Mouse (Mus musculus) limb, embryonic 15.5 days (tissue): ENCODE results near the gene Kprp. TPM values are rescaled to one million over a fixed set of nuclear protein-coding genes. Genes with fewer than 3 reads are reported as not detected.
"Not testable (repeated sequence)": the region's sequence is repeated elsewhere in the genome, so short reads cannot be mapped to it uniquely, and the experiment has no call there.

ENCODE experiments used
- ATAC-seq: fragments of 200-750 bp; cut with Nextera tagmentation; 2 replicates; pipeline ENCODE4 v1.8.0; 2017; ENCODE audit warnings: low read depth, moderate TSS enrichment; ENCODE audit not compliant: insufficient number of reproducible peaks, low FRiP score, low TSS enrichment
- H3K27ac ChIP-seq: fragments of 300-500 bp; sonication (generic); 2 replicates; pipeline ENCODE4 v1.5.1; 2015; ENCODE audit warnings: moderate library complexity, mild to moderate bottlenecking, inconsistent platforms
- H3K27me3 ChIP-seq: fragments of 300-500 bp; sonication (generic); 2 replicates; pipeline ENCODE4 v1.6.1; 2015; ENCODE audit warnings: inconsistent platforms
- H3K36me3 ChIP-seq: fragments of 300-500 bp; sonication (generic); 2 replicates; pipeline ENCODE4 v1.6.1; 2015; ENCODE audit warnings: inconsistent platforms
- H3K4me1 ChIP-seq: fragments of 300-500 bp; sonication (generic); 2 replicates; pipeline ENCODE4 v1.6.1; 2015; ENCODE audit warnings: inconsistent platforms
- H3K4me2 ChIP-seq: fragments of 300-500 bp; sonication (generic); 2 replicates; pipeline ENCODE4 v1.6.1; 2015; ENCODE audit warnings: mild to moderate bottlenecking, inconsistent platforms
- H3K4me3 ChIP-seq: fragments of 300-500 bp; sonication (generic); 2 replicates; pipeline ENCODE4 v1.5.1; 2015; ENCODE audit warnings: mild to moderate bottlenecking, inconsistent platforms
- H3K9ac ChIP-seq: fragments of 300-500 bp; sonication (generic); 2 replicates; pipeline ENCODE4 v1.6.1; 2015; ENCODE audit warnings: inconsistent platforms
- H3K9me3 ChIP-seq: fragments of 300-500 bp; sonication (generic); 2 replicates; pipeline ENCODE4 v1.6.1; 2016; ENCODE audit warnings: inconsistent platforms
- WGBS: fragments of 180-500 bp; shearing (Covaris S2); methylation state at CpG from one replicate; pipeline ENCODE4 v1.1.7; 2015; 5-methylcytosine and 5-hydroxymethylcytosine counted together
- polyA plus RNA-seq: library from polyadenylated mRNA; unstranded; fragments of >200 nt; fragmentation: Nextera tagmentation; extraction: Ambion mirVana; gene quantifications from 2 replicates; pipeline ENCODE4 v1.2.1, GENCODE M21; 2015

Kprp gene
- 1.2 and 5.7 TPM in 2 replicates for polyA plus RNA-seq

- Histone ChIP-seq H3K9me3 (no peaks in the 10 kb centered on the region), H3K27me3 (no peaks in the 10 kb centered on the region), H3K27ac (no peak within 1 kb of the TSS), H3K36me3 (no peaks in the 10 kb centered on the region), H3K4me1 (no peaks in the 10 kb centered on the region), H3K4me2 (no peak within 1 kb of the TSS), H3K4me3 (no peak within 1 kb of the TSS), H3K9ac (no peak within 1 kb of the TSS)
- WGBS: 46% methylated on average over 1 of the region's 1 CpGs
- ATAC-seq: no peak
These were observed at the start of gene Kprp for GRCm38 (mm10) chr3:92827108-92827507. Gene Kprp, minus strand, starts transcription at chr3:92827247.

GRCm38 (mm10) chr3:92874180-92874579 is 47.1 kb upstream of the Kprp start:
- no peaks in the 10 kb centered on the region for H3K9me3 ChIP-seq
- no peak overlapping the region for H3K27ac ChIP-seq
- 84% methylated on average over 3 of the region's 3 CpGs for WGBS
- H3K27me3 ChIP-seq: no peaks in the 10 kb centered on the region
- no peaks in the 10 kb centered on the region for H3K36me3 ChIP-seq
- H3K4me3 ChIP-seq: no peak overlapping the region
- H3K4me2 ChIP-seq: no peak overlapping the region
- no peak for ATAC-seq
- H3K9ac ChIP-seq: no peak overlapping the region
- H3K4me1 ChIP-seq: no peaks in the 10 kb centered on the region

GRCm38 (mm10) chr3:92870116-92870515 is 43.1 kb upstream of the Kprp start, which contains the start of gene 2310050C09Rik:
Gene 2310050C09Rik, minus strand, starts transcription at chr3:92870216.
- Histone ChIP-seq H3K9ac (no peak within 1 kb of the TSS), H3K27me3 (no peaks in the 10 kb centered on the region), H3K27ac (no peak within 1 kb of the TSS), H3K9me3 (no peaks in the 10 kb centered on the region), H3K36me3 (no peaks in the 10 kb centered on the region), H3K4me1 (no peaks in the 10 kb centered on the region), H3K4me2 (no peak within 1 kb of the TSS), H3K4me3 (no peak within 1 kb of the TSS)
- no peak for ATAC-seq
- 53% methylated on average over 4 of the region's 4 CpGs for WGBS

GRCm38 (mm10) chr3:92851186-92851585 is 24.1 kb upstream of the Kprp start, which contains the start of gene Lce1l:
Gene Lce1l, minus strand, starts transcription at chr3:92851286.
- no peaks in the 10 kb centered on the region for H3K4me1 ChIP-seq
- no peak within 1 kb of the TSS for H3K4me2 ChIP-seq
- no peak within 1 kb of the TSS for H3K9ac ChIP-seq
- no peak for ATAC-seq
- WGBS: 81% methylated on average over 3 of the region's 3 CpGs
- H3K9me3 ChIP-seq: no peaks in the 10 kb centered on the region
- H3K36me3 ChIP-seq: no peaks in the 10 kb centered on the region
- H3K4me3 ChIP-seq: no peak within 1 kb of the TSS
- no peaks in the 10 kb centered on the region for H3K27me3 ChIP-seq
- H3K27ac ChIP-seq: no peak within 1 kb of the TSS

GRCm38 (mm10) chr3:92825808-92826207 is 1.2 kb downstream of the Kprp start:
- Histone ChIP-seq H3K27me3 (no peaks in the 10 kb centered on the region), H3K4me3 (no peak overlapping the region), H3K27ac (no peak overlapping the region), H3K36me3 (no peaks in the 10 kb centered on the region), H3K4me1 (no peaks in the 10 kb centered on the region), H3K4me2 (no peak overlapping the region), H3K9ac (no peak overlapping the region), H3K9me3 (no peaks in the 10 kb centered on the region)
- 32% methylated on average over 1 of the region's 1 CpGs for WGBS
- ATAC-seq: no peak

- not testable (repeated sequence) for H3K4me1 ChIP-seq, H3K36me3 ChIP-seq, H3K4me3 ChIP-seq, H3K9me3 ChIP-seq, H3K27me3 ChIP-seq, H3K27ac ChIP-seq, H3K9ac ChIP-seq, ATAC-seq, H3K4me2 ChIP-seq
- 87% methylated on average over 2 of the region's 2 CpGs for WGBS
These were observed 11.0 kb downstream of the Kprp start for GRCm38 (mm10) chr3:92816036-92816435.

GRCm38 (mm10) chr3:92815581-92815980 is 11.5 kb downstream of the Kprp start:
- Histone ChIP-seq H3K9me3 (no peaks in the 10 kb centered on the region), H3K27me3 (no peaks in the 10 kb centered on the region), H3K9ac (no peak overlapping the region), H3K36me3 (no peaks in the 10 kb centered on the region), H3K4me2 (no peak overlapping the region), H3K4me3 (no peak overlapping the region), H3K4me1 (no peaks in the 10 kb centered on the region), H3K27ac (no peak overlapping the region)
- no peak for ATAC-seq
- WGBS: 90% methylated on average over 3 of the region's 3 CpGs

- no peak for ATAC-seq
- H3K27ac ChIP-seq: no peak within 1 kb of the TSS
- H3K4me1 ChIP-seq: no peaks in the 10 kb centered on the region
- no peak within 1 kb of the TSS for H3K4me3 ChIP-seq
- H3K9ac ChIP-seq: no peak within 1 kb of the TSS
- no peaks in the 10 kb centered on the region for H3K9me3 ChIP-seq
- no peak within 1 kb of the TSS for H3K4me2 ChIP-seq
- no peaks in the 10 kb centered on the region for H3K36me3 ChIP-seq
- no peaks in the 10 kb centered on the region for H3K27me3 ChIP-seq
These were observed 19.3 kb downstream of the Kprp start, which contains the start of gene Lce1k for GRCm38 (mm10) chr3:92807791-92808190. Gene Lce1k, minus strand, starts transcription at chr3:92807891.

- Histone ChIP-seq H3K4me2 (no peak within 1 kb of the TSS), H3K36me3 (no peaks in the 10 kb centered on the region), H3K4me1 (no peaks in the 10 kb centered on the region), H3K4me3 (no peak within 1 kb of the TSS), H3K9ac (no peak within 1 kb of the TSS), H3K9me3 (no peaks in the 10 kb centered on the region), H3K27me3 (no peaks in the 10 kb centered on the region), H3K27ac (no peak within 1 kb of the TSS)
- ATAC-seq: no peak
- WGBS: 94% methylated on average over 1 of the region's 1 CpGs
These were observed 36.6 kb downstream of the Kprp start, which contains the start of gene Lce1j for GRCm38 (mm10) chr3:92790414-92790813. Gene Lce1j, minus strand, starts transcription at chr3:92790514.

GRCm38 (mm10) chr3:92778799-92779198 is 48.2 kb downstream of the Kprp start, which contains the start of gene Lce1i:
Gene Lce1i, minus strand, starts transcription at chr3:92778899.
- no peak within 1 kb of the TSS for H3K9ac ChIP-seq
- no peak within 1 kb of the TSS for H3K27ac ChIP-seq
- ATAC-seq: no peak
- H3K4me3 ChIP-seq: no peak within 1 kb of the TSS
- no peak within 1 kb of the TSS for H3K4me2 ChIP-seq
- no peaks in the 10 kb centered on the region for H3K27me3 ChIP-seq
- H3K9me3 ChIP-seq: no peaks in the 10 kb centered on the region
- H3K4me1 ChIP-seq: no peaks in the 10 kb centered on the region
- no peaks in the 10 kb centered on the region for H3K36me3 ChIP-seq
- WGBS: 76% methylated on average over 1 of the region's 1 CpGs

Other genes with a start within 250 kb of the Kprp start
- gene Smcp, start 238.2 kb downstream of the Kprp start, polyA plus RNA-seq: not detected in 2 replicates
- gene 2210017I01Rik, start 219.8 kb downstream of the Kprp start, polyA plus RNA-seq: 0.37 TPM in 1 of 2 replicates, not detected in the other
- 7.3 and 8.9 TPM in 2 replicates for gene Lce6a, start 205.6 kb downstream of the Kprp start, polyA plus RNA-seq
- 1.5 and 9.5 TPM in 2 replicates for gene Lce1a1, start 178.9 kb downstream of the Kprp start, polyA plus RNA-seq
- gene Lce1b, start 170.3 kb downstream of the Kprp start, polyA plus RNA-seq: 0.33 and 1.3 TPM in 2 replicates
- 3.2 and 14.9 TPM in 2 replicates for gene Lce1a2, start 156.9 kb downstream of the Kprp start, polyA plus RNA-seq
- gene Lce1c, start 148.0 kb downstream of the Kprp start, polyA plus RNA-seq: 2.9 and 15.4 TPM in 2 replicates
- gene Lce1d, start 140.0 kb downstream of the Kprp start, polyA plus RNA-seq: 0.77 and 2.2 TPM in 2 replicates
- gene Lce1e, start 118.2 kb downstream of the Kprp start, polyA plus RNA-seq: 0.84 and 3.9 TPM in 2 replicates
- gene Lce1f, start 106.9 kb downstream of the Kprp start, polyA plus RNA-seq: 1.5 and 5.1 TPM in 2 replicates
- not detected in 2 replicates for gene Gm38119, start 88.2 kb downstream of the Kprp start, polyA plus RNA-seq
- 0.97 and 2.9 TPM in 2 replicates for gene Lce1g, start 74.9 kb downstream of the Kprp start, polyA plus RNA-seq
- 0.73 and 2.0 TPM in 2 replicates for gene Lce1h, start 62.2 kb downstream of the Kprp start, polyA plus RNA-seq
- gene Lce1i, start 48.3 kb downstream of the Kprp start, polyA plus RNA-seq: 2.0 and 6.3 TPM in 2 replicates
- 0.91 and 1.7 TPM in 2 replicates for gene Lce1j, start 36.7 kb downstream of the Kprp start, polyA plus RNA-seq
- gene Lce1k, start 19.4 kb downstream of the Kprp start, polyA plus RNA-seq: 1.3 TPM in 1 of 2 replicates, not detected in the other
- 1.8 and 5.4 TPM in 2 replicates for gene Lce1l, start 24.0 kb upstream of the Kprp start, polyA plus RNA-seq
- gene 2310050C09Rik, start 43.0 kb upstream of the Kprp start, polyA plus RNA-seq: 1.1 and 4.7 TPM in 2 replicates
- 0.60 TPM in 1 of 2 replicates, not detected in the other for gene Lce3a, start 99.0 kb upstream of the Kprp start, polyA plus RNA-seq
- not detected in 2 replicates for gene Lce3b, start 105.7 kb upstream of the Kprp start, polyA plus RNA-seq
- gene Lce3c, start 117.2 kb upstream of the Kprp start, polyA plus RNA-seq: 4.7 and 11.3 TPM in 2 replicates
- gene Lce3d, start 130.1 kb upstream of the Kprp start, polyA plus RNA-seq: not detected in 2 replicates
- 0.66 TPM in 1 of 2 replicates, not detected in the other for gene Lce3e, start 139.8 kb upstream of the Kprp start, polyA plus RNA-seq
- gene Lce3f, start 165.0 kb upstream of the Kprp start, polyA plus RNA-seq: 58.4 and 77.7 TPM in 2 replicates
- 33.4 and 55.3 TPM in 2 replicates for gene Crct1, start 188.4 kb upstream of the Kprp start, polyA plus RNA-seq
- gene Lce1m, start 191.8 kb upstream of the Kprp start, polyA plus RNA-seq: 2.3 and 24.6 TPM in 2 replicates
- not detected in 2 replicates for gene Gm4858, start 241.6 kb upstream of the Kprp start, polyA plus RNA-seq